Mouse (Mus musculus) neutrophil, adult 5-6 weeks (primary cell): ENCODE measurements at regions not wholly inside any gene's neighbourhood (a gene's known extent, or its start where the extent isn't known, plus 50 kb on each side); places are given as distances from the start of the nearest gene placed in this dataset.

Experiments
- ATAC-seq: fragments of 151-379, 151-347 bp; 2 replicates; pipeline ENCODE4 v1.8.0; 2017; ENCODE audit warnings: mild to moderate bottlenecking, moderate TSS enrichment; ENCODE audit not compliant: insufficient number of reproducible peaks, poor library complexity, low FRiP score, severe bottlenecking; ENCODE audit errors: extremely low read depth

- ATAC-seq: no peak
Measured at GRCm38 (mm10) chr3:38034138-38034537, 309.8 kb upstream of the Gm5148 start.

GRCm38 (mm10) chr3:38014768-38015167, 290.5 kb upstream of the Gm5148 start:
- ATAC-seq: no peak

- ATAC-seq: no peak
Measured at GRCm38 (mm10) chr3:38009168-38009567, 284.9 kb upstream of the Gm5148 start.

GRCm38 (mm10) chr3:38008321-38008720, 284.0 kb upstream of the Gm5148 start:
- no peak for ATAC-seq

GRCm38 (mm10) chr3:38007626-38008025, 283.3 kb upstream of the Gm5148 start:
- ATAC-seq: no peak

- ATAC-seq: no peak
Measured at GRCm38 (mm10) chr3:38002275-38002674, 278.0 kb upstream of the Gm5148 start.

GRCm38 (mm10) chr3:37999779-38000178, 275.5 kb upstream of the Gm5148 start:
- ATAC-seq: no peak

GRCm38 (mm10) chr3:37997998-37998397, 273.7 kb upstream of the Gm5148 start:
- no peak for ATAC-seq

- no peak for ATAC-seq
Measured at GRCm38 (mm10) chr3:37989992-37990391, 265.7 kb upstream of the Gm5148 start.

GRCm38 (mm10) chr3:37987775-37988505, 263.6 kb upstream of the Gm5148 start:
- no peak for ATAC-seq

GRCm38 (mm10) chr3:37987007-37987774, 262.9 kb upstream of the Gm5148 start:
- no peak for ATAC-seq

GRCm38 (mm10) chr3:37984706-37985105, 260.4 kb upstream of the Gm5148 start:
- ATAC-seq: no peak

- peak; percentile 78; the same call in 1 of the 2 replicates for ATAC-seq
Measured at GRCm38 (mm10) chr3:37981481-37982180, 257.3 kb upstream of the Gm5148 start.

- no peak for ATAC-seq
Measured at GRCm38 (mm10) chr3:37979871-37980270, 255.6 kb upstream of the Gm5148 start.

GRCm38 (mm10) chr3:37978481-37978880, 254.2 kb upstream of the Gm5148 start:
- ATAC-seq: no peak

GRCm38 (mm10) chr3:37977453-37977852, 253.2 kb upstream of the Gm5148 start:
- ATAC-seq: no peak

GRCm38 (mm10) chr3:37976566-37976965, 252.3 kb upstream of the Gm5148 start:
- no peak for ATAC-seq

- ATAC-seq: no peak
Measured at GRCm38 (mm10) chr3:37975194-37975756, 251.0 kb upstream of the Gm5148 start.

- ATAC-seq: no peak
Measured at GRCm38 (mm10) chr3:37972931-37973330, 248.6 kb upstream of the Gm5148 start.
